Mouse (Mus musculus) A20 (cell line): ENCODE measurements around the gene Lpar4.

Experiments
- DNase-seq: peaks from one replicate; pipeline ENCODE4 v3.0.0-alpha.2; 2011; ENCODE audit warnings: low read depth, low spot score

Gene Lpar4

DNA sequence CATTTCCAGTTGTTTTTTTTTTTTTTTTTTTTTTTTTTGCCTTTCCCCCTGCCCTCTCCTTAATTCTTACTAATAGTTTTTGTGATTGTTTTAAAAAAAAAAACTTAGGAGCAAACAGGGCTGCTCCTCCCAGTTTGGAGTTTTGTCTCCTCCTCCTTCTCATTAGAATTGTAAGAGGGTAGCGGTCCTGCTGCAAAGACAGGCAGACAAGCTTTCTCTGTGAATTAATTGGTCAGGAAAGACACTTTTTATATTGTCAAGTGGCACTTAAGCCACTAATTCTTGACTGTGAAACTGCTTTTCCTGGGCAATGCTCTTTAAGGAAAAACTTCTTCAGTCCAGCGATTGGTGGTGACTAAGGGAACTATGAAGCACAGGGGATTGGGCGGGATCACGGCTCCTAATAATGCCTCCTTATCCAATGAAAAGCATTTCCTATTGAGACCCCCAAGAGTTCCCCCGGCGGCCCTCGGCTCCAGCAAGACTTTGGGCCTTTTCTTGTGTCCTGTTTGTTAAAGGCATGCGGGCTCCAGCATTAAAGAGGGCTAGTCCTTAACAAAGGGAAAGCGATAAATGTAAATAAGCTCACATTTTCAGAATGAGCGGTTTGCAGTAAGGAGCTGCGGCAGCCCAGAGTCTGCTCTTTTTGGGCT is at the start of gene Lpar4:
TSS of gene Lpar4 (plus strand) at position 451 of the 653 bp plus-strand sequence.
- DNase-seq, result no peak

DNA sequence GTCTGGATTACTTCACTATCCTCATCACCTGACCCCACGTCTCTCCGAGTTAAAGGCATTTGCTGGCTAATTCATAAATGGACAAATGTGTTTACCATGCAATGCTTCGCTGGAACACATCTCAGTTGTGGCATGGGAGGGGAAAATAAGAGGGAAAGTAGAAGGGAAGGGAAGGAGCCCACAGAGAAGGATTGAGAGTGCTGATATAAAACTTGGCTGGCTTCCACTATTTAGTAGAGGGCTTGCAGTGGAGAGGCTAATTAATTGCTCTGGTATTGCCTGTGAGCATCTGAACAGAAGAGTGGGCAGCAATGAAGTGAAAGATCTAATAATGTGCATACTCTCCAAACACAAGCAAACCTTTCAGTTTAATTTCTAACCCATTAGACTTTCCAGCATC is 49.0 kb upstream of the Lpar4 start:
- no peak for DNase-seq

DNA sequence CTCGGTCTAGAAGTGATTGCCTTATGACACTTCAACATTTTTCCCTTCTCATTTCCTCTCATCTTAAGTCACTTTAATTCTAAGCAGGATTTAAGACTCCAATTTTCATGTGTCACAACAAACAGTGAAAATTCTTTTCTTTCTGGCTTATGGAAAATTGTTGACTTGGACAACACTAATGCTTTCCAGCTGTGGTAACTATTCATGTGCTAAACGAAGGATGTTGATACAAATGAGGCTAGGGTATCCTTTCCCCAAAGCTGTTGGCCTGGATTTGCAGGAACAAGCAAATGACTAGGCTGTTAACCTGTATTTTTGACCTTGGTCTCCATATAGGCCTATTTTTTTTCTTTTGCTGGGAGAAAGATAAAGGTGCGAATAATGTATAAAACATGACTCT is 48.5 kb upstream of the Lpar4 start:
- DNase-seq, result no peak

DNA sequence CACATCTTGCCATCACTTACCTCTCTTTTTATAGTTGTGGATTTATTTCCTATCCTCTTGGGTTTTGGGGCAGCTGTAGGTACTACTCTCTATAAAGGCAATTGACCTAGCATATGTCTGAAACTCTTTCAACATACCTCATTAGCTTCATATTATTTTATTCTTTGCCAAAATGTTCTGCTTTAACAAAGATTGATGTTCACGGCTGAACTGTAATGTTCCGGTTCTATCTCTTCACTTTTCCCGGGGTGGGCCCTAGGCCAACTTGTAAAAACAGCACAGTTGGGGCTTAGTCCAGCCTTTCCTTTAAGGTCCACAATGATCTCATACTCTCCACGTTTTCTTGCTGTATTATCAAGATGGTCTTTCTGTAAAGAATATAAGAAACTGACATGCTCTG is 48.1 kb upstream of the Lpar4 start:
- no peak for DNase-seq

DNA sequence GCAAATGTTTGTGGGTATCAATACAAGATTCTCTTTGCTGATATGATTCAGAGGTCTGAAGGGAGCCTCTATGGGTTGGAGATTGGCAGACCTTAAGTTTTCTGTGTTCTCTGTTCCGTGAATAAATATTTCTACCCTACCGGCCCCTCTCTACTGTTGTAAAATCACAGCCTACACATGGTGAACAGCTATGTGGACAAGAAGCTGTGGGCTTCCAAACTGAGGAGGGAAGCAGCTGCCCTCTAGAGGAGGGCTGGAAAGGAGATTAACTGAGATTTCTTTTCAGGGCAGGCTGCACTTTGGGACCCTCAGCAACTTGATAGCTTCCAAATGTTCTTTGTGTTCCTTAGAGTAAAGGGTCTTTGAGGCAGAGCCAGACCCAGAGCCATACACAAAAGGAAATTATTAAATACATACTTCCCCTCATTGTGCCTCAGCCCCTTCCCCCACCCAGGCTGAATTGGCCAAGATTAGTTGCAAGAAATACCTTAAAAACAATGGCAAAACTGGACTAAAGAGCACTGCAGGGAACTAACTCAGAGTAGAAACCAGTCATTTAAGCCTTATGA is 22.6 kb upstream of the Lpar4 start:
- no peak for DNase-seq

DNA sequence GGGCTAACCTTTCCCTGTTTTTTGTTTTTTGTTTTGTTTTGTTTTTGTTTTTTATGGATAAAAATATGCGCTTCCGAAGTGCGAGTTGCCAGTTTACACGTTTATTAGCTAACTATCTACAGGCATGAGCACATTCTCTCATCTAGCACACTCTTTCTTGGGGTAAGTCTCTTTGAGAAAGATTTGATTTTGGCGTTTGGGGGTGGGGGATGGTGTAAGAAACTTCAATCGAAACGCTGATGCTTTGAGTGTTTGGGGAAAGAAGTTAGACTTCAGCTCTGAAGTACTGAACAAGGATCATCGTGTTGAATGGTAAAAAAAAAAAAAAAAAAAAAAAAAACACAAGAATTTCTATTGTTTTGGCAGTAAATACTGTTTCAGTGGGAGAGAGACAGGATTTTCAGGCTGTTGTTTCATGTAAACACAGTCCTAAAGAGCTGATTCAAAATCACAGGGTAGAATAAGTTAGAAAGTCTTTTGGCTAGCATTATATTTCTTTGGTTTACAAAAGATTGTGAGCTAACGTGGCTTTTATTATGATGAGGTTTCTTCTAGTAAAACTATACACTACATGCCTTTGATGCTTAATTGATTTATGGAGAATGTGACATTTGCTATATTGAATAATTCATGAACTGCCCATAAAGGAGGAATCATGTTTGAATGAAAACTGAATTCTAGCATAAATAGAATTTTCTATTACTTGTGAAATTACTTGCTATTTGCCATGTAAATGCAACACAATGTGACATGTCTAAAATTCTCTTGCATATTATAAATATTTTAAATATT is 599 bp downstream of the Lpar4 start:
- DNase-seq, result no peak

DNA sequence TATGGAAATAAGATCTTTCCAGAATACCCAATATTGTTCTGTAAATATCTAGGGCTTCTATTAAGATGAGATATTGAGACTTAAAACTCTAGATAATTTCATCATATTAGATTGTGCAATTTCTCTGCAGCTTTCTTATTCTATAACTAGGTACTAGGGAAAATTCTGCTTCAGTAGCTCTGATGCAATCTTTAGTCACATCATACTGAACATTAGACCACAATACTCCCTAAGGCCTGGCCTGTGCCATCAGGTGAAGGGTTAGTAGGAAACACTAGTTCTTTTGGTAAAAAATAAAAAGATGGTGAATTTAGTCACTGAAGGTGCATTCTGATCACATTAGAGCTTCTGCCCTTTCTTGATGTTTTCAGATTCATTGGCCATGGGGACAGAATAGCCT is 4.1 kb downstream of the Lpar4 start:
- DNase-seq, result no peak

DNA sequence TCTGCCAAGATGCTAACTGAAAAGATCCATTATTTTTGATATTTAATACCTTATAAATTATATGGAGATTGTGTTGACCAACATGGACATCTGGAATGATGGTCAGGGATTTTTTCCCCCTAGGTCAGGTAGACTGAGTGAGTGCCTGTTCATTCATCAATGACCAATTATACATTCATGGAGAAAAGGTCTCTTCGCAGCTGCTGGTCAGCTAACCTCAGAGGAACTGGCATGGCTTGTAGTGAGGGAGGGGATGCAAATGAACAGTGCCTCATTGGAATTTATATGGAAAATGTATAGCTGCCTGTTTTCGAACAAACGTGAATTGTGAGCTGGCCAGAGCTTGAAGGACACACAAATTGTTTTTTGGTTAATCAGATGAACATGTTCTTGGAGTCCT is 18.9 kb downstream of the Lpar4 start:
- no peak for DNase-seq

DNA sequence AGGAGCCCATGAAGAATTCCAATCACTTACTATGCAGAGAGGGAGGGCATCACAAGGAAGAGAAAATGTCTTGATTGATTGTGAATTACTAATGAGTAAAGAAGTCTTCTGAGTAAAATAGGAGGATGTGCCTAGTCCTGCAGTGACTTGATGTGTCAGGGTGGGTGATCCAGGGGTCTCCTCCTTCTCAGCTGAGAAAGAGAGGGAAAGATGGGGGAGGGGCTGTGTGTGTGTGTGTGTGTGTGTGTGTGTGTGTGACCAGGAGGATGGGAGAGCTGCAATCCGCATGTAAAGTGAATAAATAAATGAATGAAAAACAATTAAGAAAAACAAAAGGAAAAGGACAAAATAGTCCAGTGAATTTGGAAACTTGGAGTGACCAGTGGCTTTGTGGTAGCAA is 30.1 kb downstream of the Lpar4 start:
- no peak for DNase-seq

DNA sequence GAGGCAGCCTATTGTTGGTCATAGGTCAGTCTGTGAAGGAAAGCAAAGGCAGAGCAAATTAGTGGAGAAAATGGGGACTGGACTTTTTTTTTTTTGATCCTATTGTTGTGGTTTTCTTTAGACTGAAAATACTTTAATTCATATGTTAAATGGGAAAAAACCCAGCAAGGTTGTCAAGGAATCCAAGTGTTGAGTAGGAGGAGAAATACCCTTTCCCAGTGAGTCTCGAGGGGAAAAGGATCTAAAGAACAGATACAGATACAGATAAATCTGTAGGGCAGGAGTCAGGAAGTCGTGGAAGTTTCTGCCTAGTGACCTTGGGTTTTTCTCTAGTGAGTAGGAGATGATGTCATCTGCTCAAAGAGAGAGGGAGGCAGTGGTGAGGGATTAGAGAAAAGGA is 30.6 kb downstream of the Lpar4 start:
- DNase-seq, result no peak

DNA sequence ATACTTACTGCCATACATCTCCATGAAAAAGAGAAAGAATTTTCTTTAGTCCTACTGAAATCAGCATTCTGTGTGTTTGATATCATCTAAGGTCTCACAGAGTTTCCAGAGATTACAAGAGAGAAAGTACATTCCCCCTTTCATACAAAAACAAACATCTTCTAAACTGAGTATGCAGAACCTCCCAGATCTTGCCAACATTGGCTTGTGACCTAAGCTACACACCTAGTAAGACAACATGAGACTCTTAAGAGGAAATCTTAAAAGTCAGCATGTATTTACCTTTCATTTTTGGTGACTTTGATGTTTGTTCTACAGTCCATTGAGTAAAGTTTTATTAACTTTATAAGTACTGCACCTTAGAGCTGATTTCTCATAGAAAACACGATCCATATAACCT is 33.4 kb downstream of the Lpar4 start:
- no peak for DNase-seq

DNA sequence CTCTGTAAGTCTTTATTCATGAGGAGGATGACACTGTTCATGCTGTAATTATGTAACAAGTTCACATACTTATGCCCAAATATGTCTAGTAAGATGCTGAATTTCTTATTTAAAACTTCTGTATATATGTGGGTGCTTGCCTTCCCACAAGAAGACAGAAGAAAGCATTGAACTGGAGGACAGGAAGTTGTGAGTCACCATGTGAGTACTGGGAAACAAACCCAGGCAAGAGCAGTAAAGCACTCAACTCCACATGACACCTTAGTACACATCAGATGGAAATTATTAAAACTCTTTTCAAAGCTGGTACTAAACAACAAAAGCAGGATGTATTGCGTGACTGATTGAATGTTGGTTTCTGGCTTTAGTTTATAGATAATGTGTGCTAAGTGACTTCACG is 41.8 kb downstream of the Lpar4 start:
- no peak for DNase-seq

DNA sequence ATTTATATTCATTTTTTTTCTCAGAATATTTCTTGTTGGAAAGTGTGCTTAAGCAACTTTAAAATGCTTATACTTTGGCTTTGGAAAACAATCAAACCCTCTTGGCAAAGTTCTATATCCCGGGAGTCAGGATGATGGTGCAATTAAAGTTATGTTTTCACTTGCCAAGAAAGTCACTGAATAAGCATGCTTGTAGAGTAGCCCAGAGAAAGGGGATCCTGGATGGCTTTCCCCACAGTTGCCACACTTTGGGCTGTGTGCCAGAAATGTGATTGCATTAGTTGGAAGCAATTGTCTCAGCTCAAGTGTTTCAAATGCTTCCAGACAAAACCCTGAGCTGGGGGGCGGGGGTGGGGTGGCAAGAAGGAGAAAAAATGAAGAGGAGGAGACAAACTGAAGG is 43.9 kb downstream of the Lpar4 start:
- DNase-seq, result no peak
